Mouse (Mus musculus): ENCODE data around the gene St6gal1.

GRCm38 (mm10) chr16:23177856-23178255 is 46.7 kb upstream of the St6gal1 start:
- TF ChIP-seq CTCF (IDR thresholded peaks at IDR 0.05; ENCODE audit: insufficient read depth, low read length) (no peak), POLR2A (IDR thresholded peaks at IDR 0.05; ENCODE audit: borderline replicate concordance, extremely low read depth, low read depth, low read length) (no peak)
